Mouse (Mus musculus) intestine, postnatal 0 days (tissue): ENCODE results near the gene Phpt1. TPM values are rescaled to one million over a fixed set of nuclear protein-coding genes. Genes with fewer than 3 reads are reported as not detected.
A peak's percentile ranks its signal among the peaks of the same experiment; 100 is the strongest.
"Not testable (repeated sequence)": the region's sequence is repeated elsewhere in the genome, so short reads cannot be mapped to it uniquely, and the experiment has no call there.

Experiments
- ATAC-seq: fragments of 200-750 bp; cut with Nextera tagmentation; 2 replicates; pipeline ENCODE4 v1.8.0; 2017; ENCODE audit warnings: mild to moderate bottlenecking, moderate TSS enrichment, moderate library complexity
- H3K27ac ChIP-seq: fragments of 300-500 bp; sonication (generic); 2 replicates; pipeline ENCODE4 v1.5.1; 2014; ENCODE audit warnings: mild to moderate bottlenecking, low read depth, low read length, moderate library complexity
- H3K27me3 ChIP-seq: fragments of 300-500 bp; sonication (generic); replicated peaks from 2 replicates; pipeline ENCODE4 v1.6.1; 2014; ENCODE audit warnings: low read length, mixed read lengths; ENCODE audit not compliant: control insufficient read depth, insufficient read depth
- H3K36me3 ChIP-seq: fragments of 300-500 bp; sonication (generic); 2 replicates; pipeline ENCODE4 v1.6.1; 2014; ENCODE audit warnings: mild to moderate bottlenecking, moderate library complexity; ENCODE audit not compliant: control insufficient read depth, insufficient read depth
- H3K4me1 ChIP-seq: fragments of 300-500 bp; sonication (generic); replicated peaks from 2 replicates; pipeline ENCODE4 v1.6.1; 2014; ENCODE audit warnings: antibody characterized with exemption, low read length, mixed read lengths; ENCODE audit not compliant: control insufficient read depth, insufficient read depth
- H3K4me2 ChIP-seq: fragments of 300-500 bp; sonication (generic); replicated peaks from 2 replicates; pipeline ENCODE4 v1.6.1; 2014; ENCODE audit warnings: low read depth, mild to moderate bottlenecking, moderate library complexity
- H3K4me3 ChIP-seq: fragments of 300-500 bp; sonication (generic); 2 replicates; pipeline ENCODE4 v1.5.1; 2014; ENCODE audit warnings: low read depth, low read length
- H3K9ac ChIP-seq: fragments of 300-500 bp; sonication (generic); 2 replicates; pipeline ENCODE4 v1.6.1; 2014; ENCODE audit warnings: mild to moderate bottlenecking, low read depth, low read length
- H3K9me3 ChIP-seq: fragments of 300-500 bp; sonication (generic); 2 replicates; pipeline ENCODE4 v1.6.1; 2016; ENCODE audit warnings: mixed run types; ENCODE audit not compliant: control insufficient read depth
- CTCF ChIP-seq: sonication (generic); IDR thresholded peaks from 2 replicates; pipeline ENCODE4 v1.5.1; 2016; ENCODE audit warnings: low read depth, mild to moderate bottlenecking, control low read depth, antibody characterized with exemption, moderate library complexity
- whole genome bisulfite sequencing: fragments of 180-500 bp; shearing (Covaris S2); extraction: QIAGEN DNeasy Blood & Tissue Kit; methylation state at CpG from one replicate; pipeline ENCODE4 v1.1.7; 2014; 5-methylcytosine and 5-hydroxymethylcytosine counted together
- polyA plus RNA-seq: library from polyadenylated mRNA; unstranded; fragments of >200 nt; fragmentation: Nextera tagmentation; extraction: Ambion mirVana; gene quantifications from 2 replicates; pipeline ENCODE4 v1.2.1, GENCODE M21; 2015

The Phpt1 gene
- polyA plus RNA-seq, 1 experiment from 2014 or later, result 116 TPM

DNA sequence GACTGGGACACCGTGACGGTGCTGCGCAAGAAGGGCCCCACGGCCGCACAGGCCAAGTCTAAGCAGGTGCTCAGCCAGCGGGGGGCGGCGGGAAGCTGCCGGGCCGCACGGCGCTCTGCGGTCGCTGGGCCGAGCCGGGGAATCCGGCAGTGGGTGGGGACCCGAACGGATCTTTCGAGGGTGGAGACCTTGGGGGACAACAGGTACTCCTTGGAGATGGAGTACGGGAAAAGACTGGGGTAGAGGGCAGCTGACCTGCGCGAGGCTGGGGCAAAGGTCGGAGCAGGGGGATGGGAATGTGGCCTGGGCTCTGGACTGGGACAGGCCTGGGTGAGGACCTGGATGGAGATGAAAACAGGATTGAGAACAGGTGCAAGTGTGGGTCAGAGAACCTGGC lies 17.1 kb downstream of the Phpt1 start:
- H3K4me1 ChIP-seq, result peaks cover 2% of the 10 kb centered on the region; the same call in 1 of the 2 replicates
- H3K27ac ChIP-seq, result peak overlapping the region; percentile 97
- peak overlapping the region; percentile 98 for H3K4me3 ChIP-seq
- H3K36me3 ChIP-seq, result peaks cover 27% of the 10 kb centered on the region
- H3K4me2 ChIP-seq, result peak overlapping the region; percentile 91
- ATAC-seq, result peak; percentile 10
- WGBS, result under 1% methylated on average over 24 of the region's 24 CpGs
- TF ChIP-seq CTCF, result no peak
- peak overlapping the region; percentile 87 for H3K9ac ChIP-seq
- no peaks in the 10 kb centered on the region for H3K9me3 ChIP-seq
- no peaks in the 10 kb centered on the region for H3K27me3 ChIP-seq

DNA sequence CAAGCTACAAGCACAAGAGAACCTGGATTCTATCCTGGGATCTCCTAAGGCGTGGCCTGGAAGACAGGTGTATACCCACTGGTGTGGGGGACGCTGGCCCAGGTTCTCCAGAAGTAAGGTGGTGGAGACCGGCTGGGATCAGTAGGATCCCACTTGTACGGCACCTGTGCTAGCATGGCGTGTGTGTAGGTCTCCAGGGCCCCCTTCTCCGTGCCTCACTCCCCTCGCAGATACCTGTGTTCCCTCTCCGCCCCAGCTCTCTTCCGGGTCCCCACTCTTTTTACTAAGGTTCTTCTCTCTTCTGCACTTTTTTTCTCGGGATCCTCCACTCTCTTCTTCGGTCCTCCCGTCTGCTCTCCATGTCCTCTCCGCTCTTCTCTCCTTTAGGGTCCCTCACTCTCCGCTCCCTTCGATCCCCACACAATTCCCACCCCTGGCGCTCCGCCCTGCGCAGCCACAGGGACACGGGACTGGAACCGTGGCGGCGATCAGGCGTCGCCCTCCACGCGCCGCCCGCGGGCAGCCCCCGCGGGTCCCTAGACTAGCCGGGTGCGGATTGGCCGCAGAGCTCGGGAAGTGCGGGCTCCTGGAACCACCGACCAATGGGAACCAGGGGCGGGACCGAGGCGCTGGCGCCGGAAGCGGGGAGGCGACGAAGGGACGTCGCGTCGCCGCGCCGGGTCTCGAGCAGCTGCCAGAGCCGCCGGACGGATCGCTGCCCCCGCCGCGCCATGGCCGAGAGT lies 17.6 kb downstream of the Phpt1 start, which contains the start of gene Edf1:
Gene Edf1, plus strand, starts transcription at position 627 of the 743 bp plus-strand sequence.
- peak within 1 kb of the TSS; percentile 97 for H3K27ac ChIP-seq
- peak; percentile 85 for ATAC-seq
- peaks cover 21% of the 10 kb centered on the region for H3K36me3 ChIP-seq
- H3K9me3 ChIP-seq, result no peaks in the 10 kb centered on the region
- H3K9ac ChIP-seq, result peak within 1 kb of the TSS; percentile 87
- peak within 1 kb of the TSS; percentile 91 for H3K4me2 ChIP-seq
- peaks cover 2% of the 10 kb centered on the region; the same call in 1 of the 2 replicates for H3K4me1 ChIP-seq
- WGBS, result under 1% methylated on average over 61 of the region's 61 CpGs
- H3K4me3 ChIP-seq, result peak within 1 kb of the TSS; percentile 98
- TF ChIP-seq CTCF, result no peak
- no peaks in the 10 kb centered on the region for H3K27me3 ChIP-seq

DNA sequence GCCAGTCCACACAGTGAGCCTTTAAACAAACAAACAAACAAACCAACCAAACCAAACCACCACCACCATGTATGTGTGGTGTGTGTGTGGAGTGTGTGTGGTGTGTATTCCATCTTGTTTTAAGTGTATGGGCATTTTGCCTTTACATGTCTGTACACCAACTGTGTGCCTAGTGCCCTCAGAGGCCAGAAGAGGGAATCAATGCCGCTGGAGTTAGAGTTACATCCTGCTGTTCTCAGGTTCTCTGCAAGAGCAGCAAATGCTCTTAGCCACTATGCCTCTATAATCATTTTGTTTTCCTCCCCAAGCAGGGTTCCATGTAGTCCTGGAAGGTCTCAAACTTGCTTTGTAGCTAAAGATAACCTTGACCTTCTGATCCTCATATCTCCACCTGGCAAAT lies 18.7 kb downstream of the Phpt1 start:
- Histone ChIP-seq H3K27ac (no peak overlapping the region), H3K9ac (no peak overlapping the region), H3K9me3 (no peaks in the 10 kb centered on the region), H3K36me3 (peaks cover 10% of the 10 kb centered on the region), H3K27me3 (no peaks in the 10 kb centered on the region), H3K4me1 (peaks cover 2% of the 10 kb centered on the region; the same call in 1 of the 2 replicates), H3K4me3 (no peak overlapping the region), H3K4me2 (no peak overlapping the region; the same call in 1 of the 2 replicates)
- WGBS, result 32% methylated on average over 1 of the region's 1 CpGs
- ATAC-seq, result no peak
- no peak for TF ChIP-seq CTCF

DNA sequence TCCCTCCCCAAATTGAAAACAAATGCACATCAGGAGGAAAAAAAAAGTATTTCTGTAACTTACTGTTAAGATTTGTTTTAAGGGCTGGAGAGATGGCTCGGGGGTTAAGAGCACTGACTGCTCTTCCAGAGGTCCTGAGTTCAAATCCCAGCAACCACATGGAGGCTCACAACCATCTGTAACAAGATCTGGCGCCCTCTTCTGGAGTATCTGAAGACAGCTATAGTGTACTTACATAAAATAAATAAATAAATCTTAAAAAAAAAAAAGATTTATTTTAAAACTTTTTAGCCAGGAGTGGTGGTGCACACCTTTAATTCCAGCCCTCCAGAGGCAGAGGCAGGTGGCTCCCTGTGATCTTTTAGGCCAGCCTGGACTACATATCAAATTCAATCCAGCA lies 19.5 kb downstream of the Phpt1 start:
- H3K36me3 ChIP-seq, H3K27me3 ChIP-seq, H3K4me3 ChIP-seq, H3K9ac ChIP-seq, H3K4me1 ChIP-seq, ATAC-seq, H3K4me2 ChIP-seq, H3K9me3 ChIP-seq, H3K27ac ChIP-seq: not testable (repeated sequence)
- TF ChIP-seq CTCF, result peak; percentile 33
- 62% methylated on average over 2 of the region's 2 CpGs for WGBS

DNA sequence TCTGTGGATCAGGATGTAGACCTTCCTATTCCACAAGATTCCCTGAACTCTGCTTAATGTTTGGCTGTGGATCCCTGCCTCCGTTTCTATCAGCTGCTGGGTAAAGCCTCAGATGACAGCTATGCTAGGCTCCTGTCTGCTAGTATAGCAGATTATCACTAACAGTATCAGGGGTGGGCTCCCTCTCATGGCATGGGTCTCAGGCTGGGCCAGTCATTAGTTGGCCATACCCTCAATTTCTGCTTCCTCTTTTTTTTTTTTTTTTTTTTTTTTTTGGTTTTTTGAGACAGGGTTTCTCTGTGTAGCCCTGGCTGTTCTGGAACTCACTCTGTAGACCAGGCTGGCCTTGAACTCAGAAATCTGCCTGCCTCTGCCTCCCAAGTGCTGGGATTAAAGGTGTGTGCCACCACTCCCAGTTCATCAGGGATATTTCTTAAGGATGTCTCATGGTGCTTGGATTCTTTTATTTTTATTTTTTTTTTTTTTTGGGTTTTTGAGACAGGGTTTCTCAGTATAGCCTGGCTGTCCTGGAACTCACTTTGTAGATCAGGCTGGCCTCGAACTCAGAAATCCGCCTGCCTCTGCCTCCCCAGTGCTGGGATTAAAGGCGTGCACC lies 21.7 kb downstream of the Phpt1 start:
- H3K4me1 ChIP-seq, H3K4me3 ChIP-seq, H3K27me3 ChIP-seq, H3K27ac ChIP-seq, H3K4me2 ChIP-seq, H3K9ac ChIP-seq, ATAC-seq, H3K9me3 ChIP-seq, H3K36me3 ChIP-seq: not testable (repeated sequence)
- 93% methylated on average over 4 of the region's 4 CpGs for WGBS

DNA sequence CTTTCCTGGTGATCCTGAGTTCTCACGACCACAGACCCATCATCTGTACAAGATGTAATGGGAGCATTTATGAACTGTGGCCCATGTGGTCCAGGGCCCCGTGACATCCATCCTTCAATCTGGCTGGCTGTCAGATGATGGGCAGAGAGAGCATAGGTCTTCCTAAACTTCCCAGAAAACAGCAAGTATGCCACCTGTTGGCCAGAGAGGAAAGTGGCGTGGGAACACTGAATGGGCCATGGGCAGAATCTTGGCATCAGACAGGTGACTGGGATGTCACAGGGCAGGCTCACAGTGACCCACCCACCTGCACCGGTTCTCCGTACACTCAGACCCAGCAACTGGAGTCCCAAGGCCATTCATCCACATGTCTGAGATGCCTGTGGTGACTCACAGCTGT lies 23.8 kb downstream of the Phpt1 start:
- Histone ChIP-seq H3K27ac (no peak overlapping the region), H3K9me3 (no peaks in the 10 kb centered on the region), H3K4me1 (no peaks in the 10 kb centered on the region), H3K4me3 (no peak overlapping the region), H3K36me3 (no peaks in the 10 kb centered on the region), H3K27me3 (no peaks in the 10 kb centered on the region), H3K9ac (no peak overlapping the region), H3K4me2 (no peak overlapping the region)
- 33% methylated on average over 5 of the region's 5 CpGs for WGBS
- no peak for ATAC-seq
- peak; percentile 80 for TF ChIP-seq CTCF
